Mouse (Mus musculus) left cerebral cortex, postnatal 10 days (tissue): ENCODE measurements around the gene Olfr522. TPM values are rescaled to one million over a fixed set of nuclear protein-coding genes. Genes with fewer than 3 reads are reported as not detected.
"Not testable (repeated sequence)": the region's sequence is repeated elsewhere in the genome, so short reads cannot be mapped to it uniquely, and the experiment has no call there.

Experiments
- DNase-seq, 2 experiments: peaks; one replicate each; pipeline ENCODE4 v3.0.0; 2021 to 2022; ENCODE audit warnings: low spot score in 2 of 2, mixed read lengths in 1 of 2; ENCODE audit errors: extremely low spot score in 1 of 2
- intact Hi-C: fragments of 180-260 bp; cut with DNase I; formaldehyde crosslinking; loops from one replicate; pipeline ENCODE4 v1.15.1; 2025
- total RNA-seq, 2 experiments: library from RNA; stranded (reverse); gene quantifications; 2 replicates each; pipeline ENCODE4 v1.2.3; 2021

Gene Olfr522
- total RNA-seq, 2 experiments from 2014 or later = not detected

GRCm38 (mm10) chr7:140172936-140173335, 8.4 kb upstream of the Olfr522 start, which contains the start of gene Olfr523:
Gene Olfr523 (plus strand): TSS chr7:140173217.
- intact Hi-C loops = no loop called here
- DNase-seq = no peak

GRCm38 (mm10) chr7:140170863-140171262, 6.3 kb upstream of the Olfr522 start:
- intact Hi-C loops = no loop called here
- DNase-seq = no peak

GRCm38 (mm10) chr7:140169386-140169785, 4.8 kb upstream of the Olfr522 start:
- no peak for DNase-seq
- intact Hi-C loops = no loop called here

- DNase-seq = no peak
Observed at GRCm38 (mm10) chr7:140167950-140168349, 3.4 kb upstream of the Olfr522 start.

GRCm38 (mm10) chr7:140160363-140160762, 4.2 kb downstream of the Olfr522 start:
- intact Hi-C loops = no loop called here
- DNase-seq = no peak

More at GRCm38 (mm10) chr7:140167950-140168349, 3.4 kb upstream of the Olfr522 start:
- intact Hi-C loops = no loop called here

DNA sequence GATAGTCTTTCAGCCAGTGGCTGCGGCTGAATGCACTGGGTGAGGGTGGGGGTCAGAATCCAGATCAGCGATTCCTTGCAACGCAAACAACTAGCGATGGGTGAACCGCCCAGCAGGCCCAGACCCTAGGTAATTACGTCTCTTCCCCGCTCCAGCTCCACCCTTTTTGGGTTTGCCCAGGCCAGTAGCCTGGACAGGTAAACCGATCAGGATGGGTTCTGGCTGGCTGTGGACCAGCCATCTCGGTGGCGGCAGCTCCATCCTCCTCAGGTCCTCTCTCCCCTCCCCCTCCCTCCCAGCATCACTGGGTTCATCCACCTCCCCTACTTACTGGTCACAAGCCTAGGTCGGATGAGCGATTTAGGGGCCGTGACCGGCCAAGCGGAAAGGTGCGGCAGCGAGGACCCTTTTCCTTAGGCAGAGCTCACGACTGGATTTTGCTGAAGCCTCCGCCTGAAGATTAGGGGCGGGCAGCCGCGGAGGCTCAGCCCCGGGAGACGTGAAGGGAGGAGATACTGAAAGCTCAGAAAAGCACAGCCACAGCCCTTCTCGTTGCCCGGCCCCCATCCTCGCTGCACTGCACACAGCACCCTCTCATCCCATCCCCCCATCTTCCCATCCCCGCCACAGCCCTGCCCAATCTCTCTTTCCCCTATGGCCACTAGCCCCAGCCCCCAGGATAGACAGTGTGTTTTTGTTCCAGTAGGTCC, 10.2 kb downstream of the Olfr522 start, which contains the start of gene Sprn:
Sprn (minus strand) TSS at position 660 of the 710 bp plus-strand sequence.
- peak; percentile 73 to 83 for DNase-seq
- intact Hi-C loops = loop anchor here (10.0 kb wide), 1 partner anchor 670 kb away; the partner anchor contains the start of gene Zfp941

DNA sequence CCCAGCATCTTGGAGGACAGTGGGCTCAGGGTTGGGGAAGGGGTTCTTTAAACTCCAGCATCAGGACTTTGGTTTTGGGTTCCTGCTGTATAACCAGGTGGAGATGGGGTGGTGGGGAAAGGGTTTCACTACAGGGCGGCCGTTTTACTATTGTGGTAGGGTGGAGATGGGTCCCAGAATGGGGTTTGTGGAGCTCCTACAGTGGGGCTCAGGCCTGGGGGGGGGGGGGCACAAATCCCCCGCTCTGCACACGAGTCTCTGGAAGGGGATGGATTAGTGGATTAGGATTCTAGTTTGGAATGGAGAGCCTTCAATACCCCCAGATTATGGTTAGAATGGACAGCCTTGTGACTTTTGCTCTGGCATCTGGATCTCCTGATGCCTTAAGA, 10.7 kb downstream of the Olfr522 start:
- DNase-seq = no peak
- intact Hi-C loops = loop anchor here (10.0 kb wide), 1 partner anchor 671 kb away; the partner anchor contains the start of gene Zfp941

- DNase-seq = peak in 1 of 2 experiments; percentile 78
- intact Hi-C loops = loop anchor here (10.0 kb wide), 1 partner anchor 671 kb away; the partner anchor contains the start of gene Zfp941
Observed at GRCm38 (mm10) chr7:140153383-140153782, 11.2 kb downstream of the Olfr522 start.

DNA sequence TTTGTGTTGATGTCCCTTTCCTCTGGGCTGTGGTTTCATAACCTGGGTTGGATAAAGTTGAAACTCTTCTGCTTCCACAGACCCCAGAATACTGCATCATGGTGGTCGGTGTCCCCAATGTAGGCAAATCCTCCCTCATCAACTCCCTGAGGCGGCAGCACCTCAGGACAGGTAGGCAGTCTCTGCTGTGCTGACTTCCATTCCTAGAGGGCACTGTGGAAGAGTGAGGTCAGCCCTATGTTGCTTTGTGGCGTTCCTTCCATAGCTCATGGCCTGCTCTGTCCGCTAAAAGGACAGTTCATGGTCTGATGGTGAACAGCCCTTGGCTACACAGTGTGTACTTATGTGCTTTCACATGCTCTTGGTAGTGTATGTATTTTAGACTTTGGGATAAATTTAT, 20.0 kb downstream of the Olfr522 start:
- DNase-seq = no peak
- intact Hi-C loops = no loop called here

GRCm38 (mm10) chr7:140141350-140141749, 23.2 kb downstream of the Olfr522 start:
- intact Hi-C loops = loop anchor here (2.0 kb wide), 1 partner anchor 61 kb away; no protein-coding TSS in a partner anchor
- peak in 1 of 2 experiments; percentile 75 for DNase-seq

- intact Hi-C loops = no loop called here
- DNase-seq = no peak
Observed at GRCm38 (mm10) chr7:140138021-140138310, 26.6 kb downstream of the Olfr522 start.

- DNase-seq = peak; percentile 96 to 97
- intact Hi-C loops = no loop called here
Observed at GRCm38 (mm10) chr7:140137135-140138020, 27.2 kb downstream of the Olfr522 start, which contains the start of gene Mtg1. Gene Mtg1 (plus strand): TSS chr7:140137564.

GRCm38 (mm10) chr7:140135106-140135770, 29.3 kb downstream of the Olfr522 start:
- intact Hi-C loops = no loop called here
- DNase-seq = no peak

- intact Hi-C loops, DNase-seq: not testable (repeated sequence)
Observed at GRCm38 (mm10) chr7:140134033-140134432, 30.5 kb downstream of the Olfr522 start.

- intact Hi-C loops, DNase-seq: not testable (repeated sequence)
Observed at GRCm38 (mm10) chr7:140132184-140132583, 32.4 kb downstream of the Olfr522 start.

GRCm38 (mm10) chr7:140127911-140128310, 36.7 kb downstream of the Olfr522 start:
- no peak for DNase-seq
- intact Hi-C loops = no loop called here

GRCm38 (mm10) chr7:140126934-140127333, 37.6 kb downstream of the Olfr522 start:
- no peak for DNase-seq
- intact Hi-C loops = no loop called here

DNA sequence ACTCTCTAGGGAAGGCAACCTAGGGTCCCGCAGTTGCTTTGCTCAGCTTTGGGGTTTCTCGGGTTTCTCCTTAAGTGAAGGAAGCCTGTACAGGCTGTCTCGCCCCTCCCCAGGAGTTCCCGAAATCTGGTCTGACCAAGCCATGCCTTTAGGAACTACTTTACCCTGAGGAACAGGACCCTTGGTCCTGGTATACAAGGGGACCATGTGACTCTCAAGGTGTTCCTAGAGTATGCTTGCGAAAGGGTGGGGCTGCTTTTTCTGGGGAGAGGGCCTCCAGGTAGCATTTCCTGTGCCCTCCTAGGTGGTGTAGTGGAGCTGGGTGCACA, 38.6 kb downstream of the Olfr522 start:
- intact Hi-C loops = no loop called here
- no peak for DNase-seq
